Mouse (Mus musculus) liver, postnatal 0 days (tissue): ENCODE measurements at regions not wholly inside any gene's neighbourhood (a gene's known extent, or its start where the extent isn't known, plus 50 kb on each side); places are given as distances from the start of the nearest gene placed in this dataset.

Source experiments
- CTCF ChIP-seq: sonication (generic); IDR thresholded peaks from 2 replicates; pipeline ENCODE4 v1.5.1; 2016; ENCODE audit warnings: antibody characterized with exemption, low read depth
- EP300 ChIP-seq: IDR thresholded peaks from 2 replicates; pipeline ENCODE4 v1.6.1; 2016; ENCODE audit warnings: antibody characterized with exemption, low read depth, mild to moderate bottlenecking

DNA sequence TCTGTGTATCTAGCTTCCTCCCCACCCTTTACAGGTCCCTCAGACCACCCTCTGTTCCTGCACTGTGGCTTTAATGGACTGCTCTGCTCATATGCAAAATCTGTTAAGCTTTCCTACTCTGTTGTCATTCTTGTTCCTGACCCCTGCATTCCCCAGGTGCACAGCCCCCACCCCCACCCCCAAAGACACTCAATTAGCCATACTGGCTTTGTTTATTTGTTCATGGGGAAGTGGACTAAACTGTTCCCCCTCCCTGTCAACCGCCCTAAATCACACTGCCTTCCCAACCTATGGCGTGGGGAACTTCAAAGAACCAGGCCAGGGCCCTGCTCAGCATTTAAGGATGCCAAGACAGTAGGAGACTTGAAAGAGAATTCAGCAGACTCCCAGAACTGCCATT lies 89.0 kb downstream of the Arl4c start:
- TF ChIP-seq CTCF (no peak), EP300 (no peak)
